Mouse (Mus musculus) urinary bladder, postnatal 4 days (tissue): ENCODE data around the gene Gfap.
A peak's percentile ranks its signal among the peaks of the same experiment; 100 is the strongest.

Experiments
- DNase-seq, 2 experiments: peaks; one replicate each; pipeline ENCODE4 v3.0.0; 2021 to 2022; ENCODE audit warnings: low spot score in 2 of 2

Gene Gfap

GRCm38 (mm10) chr11:102896641-102897040 lies 4.1 kb downstream of the Gfap start:
- DNase-seq, result no peak

GRCm38 (mm10) chr11:102895779-102896178 lies 4.9 kb downstream of the Gfap start:
- no peak for DNase-seq

GRCm38 (mm10) chr11:102894716-102895115 lies 6.0 kb downstream of the Gfap start:
- DNase-seq, result no peak

- peak; percentile 72 to 77 for DNase-seq
Observed at GRCm38 (mm10) chr11:102893015-102893651, 7.6 kb downstream of the Gfap start.

GRCm38 (mm10) chr11:102890096-102890495 lies 10.6 kb downstream of the Gfap start:
- no peak for DNase-seq

- no peak for DNase-seq
Observed at GRCm38 (mm10) chr11:102888135-102888534, 12.6 kb downstream of the Gfap start.

- no peak for DNase-seq
Observed at GRCm38 (mm10) chr11:102887433-102887832, 13.3 kb downstream of the Gfap start.

- DNase-seq, result no peak
Observed at GRCm38 (mm10) chr11:102884616-102885219, 16.0 kb downstream of the Gfap start, which contains the start of gene Fam187a. Gene Fam187a (plus strand): TSS chr11:102885169.

- no peak for DNase-seq
Observed at GRCm38 (mm10) chr11:102881314-102882198, 19.2 kb downstream of the Gfap start.

- DNase-seq, result peak; percentile 87 to 91
Observed at GRCm38 (mm10) chr11:102880585-102881313, 20.0 kb downstream of the Gfap start, which contains the start of the genes Eftud2 and Ccdc103. Gene Eftud2 (minus strand): TSS chr11:102880985. Gene Ccdc103 (plus strand): TSS chr11:102881204.

GRCm38 (mm10) chr11:102879558-102879957 lies 21.2 kb downstream of the Gfap start:
- DNase-seq, result no peak

- no peak for DNase-seq
Observed at GRCm38 (mm10) chr11:102874801-102875334, 25.8 kb downstream of the Gfap start.

GRCm38 (mm10) chr11:102864272-102864671 lies 36.4 kb downstream of the Gfap start:
- no peak for DNase-seq

GRCm38 (mm10) chr11:102859933-102860332 lies 40.8 kb downstream of the Gfap start:
- DNase-seq, result no peak

- DNase-seq, result no peak
Observed at GRCm38 (mm10) chr11:102858951-102859350, 41.8 kb downstream of the Gfap start.

GRCm38 (mm10) chr11:102855941-102856340 lies 44.8 kb downstream of the Gfap start:
- DNase-seq, result no peak

GRCm38 (mm10) chr11:102853760-102854159 lies 47.0 kb downstream of the Gfap start:
- no peak for DNase-seq

GRCm38 (mm10) chr11:102851883-102852282 lies 48.8 kb downstream of the Gfap start:
- DNase-seq, result peak in 1 of 2 experiments; percentile 76

GRCm38 (mm10) chr11:102845926-102846325 lies 54.8 kb downstream of the Gfap start:
- DNase-seq, result no peak

- no peak for DNase-seq
Observed at GRCm38 (mm10) chr11:102838616-102839150, 62.0 kb downstream of the Gfap start.

- DNase-seq, result no peak
Observed at GRCm38 (mm10) chr11:102838126-102838525, 62.6 kb downstream of the Gfap start.
